Mouse (Mus musculus): Measurements from ENCODE around the gene Snap91.

The Snap91 gene

DNA sequence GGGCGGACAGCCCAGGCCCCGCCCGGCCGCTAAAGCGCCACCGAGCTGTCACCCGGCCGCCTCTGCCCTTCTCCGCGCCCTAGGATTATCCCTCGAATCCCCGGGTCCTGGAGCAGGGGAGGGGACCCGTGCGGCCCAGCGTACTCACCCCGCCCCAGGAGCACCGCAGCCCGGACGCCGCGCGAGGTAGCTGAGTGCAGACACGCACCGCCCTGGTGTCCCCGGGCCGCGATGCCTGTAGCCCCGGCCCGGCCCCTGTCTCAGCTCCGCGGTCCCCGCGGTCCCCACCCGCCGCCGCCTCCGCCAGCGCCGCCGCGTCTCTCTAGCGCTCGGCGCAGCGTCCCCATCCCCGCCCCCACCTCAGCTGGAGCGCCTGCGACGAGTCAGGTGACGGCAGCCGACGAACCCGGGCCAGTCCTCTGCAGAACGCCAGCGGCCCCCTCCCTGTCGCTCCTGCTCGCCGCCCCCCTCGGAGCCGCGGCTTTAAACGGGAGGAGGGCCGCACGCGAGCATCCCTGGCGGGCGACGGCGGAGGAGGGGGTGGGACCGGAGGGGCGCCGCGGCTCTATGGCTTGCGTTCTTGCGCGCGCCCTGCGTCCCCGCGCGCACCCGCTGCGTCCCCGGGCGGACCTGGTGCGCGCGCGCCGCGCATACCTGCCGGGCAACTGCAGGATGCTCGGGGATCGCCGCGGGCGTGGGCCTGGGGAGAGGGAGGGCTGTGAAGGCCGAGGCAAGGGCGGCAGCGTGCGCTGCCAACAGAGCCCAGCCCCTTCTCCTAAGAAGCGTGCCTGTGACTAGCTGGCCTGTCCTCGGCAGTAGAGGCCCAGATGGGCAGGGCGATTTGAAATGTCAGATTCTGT, at the start of gene Snap91:
Snap91 (minus strand) TSS at position 542 of the 860 bp plus-strand sequence.
- DNase-seq, result peak; percentile 1

DNA sequence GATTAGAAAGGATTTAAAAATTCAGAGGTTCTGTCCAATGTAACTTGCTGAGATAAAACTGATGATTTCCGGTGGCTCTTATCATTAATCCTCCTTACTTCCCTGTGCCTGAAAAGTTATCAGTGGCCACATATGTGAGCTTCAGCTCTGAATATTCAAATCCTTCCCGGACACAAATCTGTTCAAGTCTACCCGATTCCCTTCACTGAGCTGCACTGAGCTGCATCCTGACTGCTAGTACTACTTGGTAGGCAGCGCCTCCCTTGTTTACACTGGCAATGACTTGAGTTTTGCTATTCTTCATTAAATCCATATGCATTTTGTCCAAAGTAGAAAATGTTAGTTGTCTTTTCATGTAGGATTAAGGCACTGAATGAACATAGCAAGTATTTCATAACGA, 46.1 kb upstream of the Snap91 start:
- no peak for DNase-seq

DNA sequence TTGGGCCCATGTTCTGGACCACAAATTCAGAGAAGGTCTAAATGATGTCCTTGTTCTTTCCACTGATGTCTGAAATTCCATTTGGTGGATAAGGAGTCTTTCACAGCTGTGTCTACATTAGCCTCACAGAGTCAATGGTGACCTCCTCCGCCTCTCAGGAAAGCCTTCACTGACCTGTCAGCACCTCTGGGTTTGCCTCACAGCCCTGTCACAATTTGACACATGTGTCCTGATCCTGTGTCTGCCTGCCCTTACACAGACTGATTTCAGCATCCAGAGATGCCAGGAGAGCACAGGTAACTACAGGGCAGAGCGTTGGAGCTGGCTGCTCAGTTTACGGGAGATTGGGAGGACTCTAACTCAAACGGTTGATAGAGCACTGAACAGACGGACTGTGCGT, 45.2 kb upstream of the Snap91 start:
- DNase-seq, result no peak

DNA sequence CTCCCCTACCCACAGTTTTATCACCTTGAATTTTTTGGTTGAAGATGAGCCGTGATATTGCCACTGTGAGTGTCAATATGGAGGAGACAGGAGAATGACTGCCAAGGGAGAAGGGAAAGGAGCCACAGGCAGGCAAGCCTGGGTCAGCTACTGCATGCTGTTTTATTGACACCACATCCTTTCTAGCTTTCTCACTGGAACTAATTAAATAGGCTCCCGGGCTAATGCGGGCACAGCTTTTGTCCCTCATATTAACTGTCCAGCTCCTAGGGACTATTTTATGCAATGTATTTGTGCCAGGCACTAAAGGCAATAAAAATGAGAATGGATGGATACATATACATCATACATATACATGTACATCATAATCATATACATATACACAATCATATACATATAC, 42.0 kb upstream of the Snap91 start:
- DNase-seq, result no peak

DNA sequence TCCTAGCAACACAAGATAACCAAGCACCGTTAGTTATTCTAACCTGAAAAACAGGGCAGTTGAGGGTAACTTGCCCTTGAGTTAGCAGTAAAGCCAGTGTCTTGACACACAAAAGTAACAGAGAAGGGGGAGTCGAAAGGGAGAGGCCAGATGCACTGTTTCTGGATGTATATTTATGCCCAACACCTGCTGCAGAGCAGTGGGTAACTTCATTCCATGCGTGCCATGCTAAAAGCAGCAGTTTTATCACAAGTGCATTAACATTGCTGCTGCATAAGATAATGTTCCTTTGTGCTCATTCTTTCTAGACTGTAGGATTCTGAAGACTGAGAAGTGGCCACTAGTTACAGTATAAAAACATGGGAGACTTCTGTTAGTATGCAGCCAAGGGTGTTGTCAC, 36.1 kb upstream of the Snap91 start:
- DNase-seq, result no peak

DNA sequence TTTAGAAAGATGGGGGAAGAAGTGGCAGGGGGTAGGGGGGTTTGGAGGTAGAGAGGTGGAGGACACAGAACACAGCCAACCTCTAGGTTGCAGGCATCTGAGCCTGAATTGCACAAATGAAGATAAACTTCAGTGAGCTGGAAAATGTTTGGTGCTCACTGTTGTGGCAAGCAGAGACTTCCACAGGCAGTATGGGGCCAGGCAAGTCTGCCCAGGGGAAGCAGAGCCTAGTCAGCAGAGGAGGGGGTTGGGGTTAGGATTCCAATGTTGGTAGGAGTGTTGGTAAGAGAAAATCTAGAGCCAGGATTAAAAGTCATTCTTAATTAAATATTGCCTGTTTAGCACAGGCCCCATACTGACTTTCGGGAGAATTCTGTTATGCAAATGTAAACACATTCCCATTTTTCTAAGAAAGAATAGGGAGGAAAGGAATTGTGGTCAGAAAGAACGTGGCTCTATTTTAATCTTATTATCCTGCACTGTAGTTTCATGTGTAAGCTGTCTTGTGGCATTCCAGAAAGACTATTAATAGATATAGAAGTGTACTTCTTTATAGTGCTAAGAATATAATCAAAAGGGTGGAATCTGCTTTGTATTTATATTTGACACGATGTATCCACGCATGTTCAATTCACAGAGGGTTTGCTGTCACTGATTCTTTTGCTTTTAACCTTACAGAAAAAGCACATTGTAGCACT, 19.2 kb upstream of the Snap91 start:
- DNase-seq, result no peak

DNA sequence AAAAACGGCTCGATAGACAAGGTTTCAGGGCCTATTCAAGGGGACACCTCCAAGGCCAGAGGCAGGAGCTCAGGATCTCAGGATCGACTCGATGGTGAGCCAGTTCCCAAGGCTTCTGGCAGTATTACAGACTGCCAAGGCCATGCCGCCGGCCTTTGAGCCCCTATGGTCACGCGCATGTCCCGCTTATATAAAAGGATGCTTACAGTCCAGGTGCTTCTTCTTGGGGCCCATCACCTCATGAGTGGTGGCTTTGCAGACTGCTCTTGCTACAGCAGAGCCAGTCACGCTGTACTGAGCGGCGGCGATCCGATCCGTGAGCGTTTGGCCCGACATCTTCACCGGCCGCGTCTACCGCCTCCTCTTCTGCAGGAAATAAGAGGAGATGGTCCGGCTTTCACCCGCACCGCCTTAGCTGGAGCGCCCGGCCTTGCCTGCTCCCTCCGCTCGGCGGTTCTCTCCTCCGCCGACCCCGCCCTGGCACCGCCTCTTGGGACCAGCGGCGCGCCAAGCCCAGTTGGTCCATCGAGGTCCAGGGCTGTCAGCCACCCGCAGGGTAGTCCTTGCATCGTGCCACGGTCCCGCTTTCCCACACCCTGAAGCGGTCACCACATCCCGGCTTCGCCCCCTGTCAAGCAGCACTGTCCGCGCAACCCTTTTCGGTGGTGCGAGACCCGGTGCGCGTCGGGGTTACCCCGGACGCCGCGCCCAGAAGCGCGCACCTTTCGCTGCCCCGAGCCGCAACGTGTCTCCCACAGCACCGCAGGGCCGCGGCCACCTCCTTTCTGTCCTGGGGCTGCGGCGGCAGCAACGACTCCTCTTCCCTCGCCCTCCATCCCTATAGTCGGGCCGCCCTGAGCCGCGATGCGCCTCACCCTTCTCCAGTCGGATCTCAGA, 990 bp downstream of the Snap91 start:
- DNase-seq, result no peak

DNA sequence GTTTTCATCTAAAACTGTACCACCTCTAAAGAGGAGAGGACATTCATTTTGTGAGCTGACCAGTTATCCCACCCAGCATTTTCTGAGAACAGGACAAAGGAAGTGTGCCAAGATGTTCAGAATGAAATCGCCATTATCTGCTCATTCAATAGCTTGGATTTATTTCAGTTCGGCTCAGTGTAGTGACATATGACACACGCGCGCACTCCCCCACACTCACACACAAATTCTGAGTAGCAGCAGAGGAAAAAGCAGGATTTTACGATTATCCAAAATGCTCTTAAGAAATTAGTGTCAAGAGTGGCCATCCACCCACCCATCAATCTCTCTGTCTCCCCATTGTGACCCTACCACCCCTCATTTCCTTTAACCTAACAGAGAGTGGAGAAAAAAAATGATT, 1.7 kb downstream of the Snap91 start:
- DNase-seq, result no peak

DNA sequence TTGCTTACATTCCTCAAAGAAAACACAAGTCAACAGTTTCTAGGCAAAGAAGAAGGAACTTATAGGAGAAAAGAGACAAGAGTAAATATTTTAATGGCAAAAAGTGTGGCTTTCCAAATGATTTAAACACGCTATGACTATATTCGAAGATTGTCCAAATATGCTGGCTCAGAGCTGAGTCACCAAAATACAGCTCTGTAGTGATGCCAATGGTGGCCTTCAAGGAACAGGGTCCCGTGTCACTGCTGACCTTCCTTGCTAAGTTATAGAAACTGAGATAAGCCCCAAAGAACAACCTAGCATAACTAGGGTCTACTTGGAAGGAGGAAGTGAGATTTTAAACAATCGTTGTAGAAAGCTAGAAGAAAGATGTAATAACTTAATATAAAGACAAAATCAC, 6.8 kb downstream of the Snap91 start:
- DNase-seq, result no peak

DNA sequence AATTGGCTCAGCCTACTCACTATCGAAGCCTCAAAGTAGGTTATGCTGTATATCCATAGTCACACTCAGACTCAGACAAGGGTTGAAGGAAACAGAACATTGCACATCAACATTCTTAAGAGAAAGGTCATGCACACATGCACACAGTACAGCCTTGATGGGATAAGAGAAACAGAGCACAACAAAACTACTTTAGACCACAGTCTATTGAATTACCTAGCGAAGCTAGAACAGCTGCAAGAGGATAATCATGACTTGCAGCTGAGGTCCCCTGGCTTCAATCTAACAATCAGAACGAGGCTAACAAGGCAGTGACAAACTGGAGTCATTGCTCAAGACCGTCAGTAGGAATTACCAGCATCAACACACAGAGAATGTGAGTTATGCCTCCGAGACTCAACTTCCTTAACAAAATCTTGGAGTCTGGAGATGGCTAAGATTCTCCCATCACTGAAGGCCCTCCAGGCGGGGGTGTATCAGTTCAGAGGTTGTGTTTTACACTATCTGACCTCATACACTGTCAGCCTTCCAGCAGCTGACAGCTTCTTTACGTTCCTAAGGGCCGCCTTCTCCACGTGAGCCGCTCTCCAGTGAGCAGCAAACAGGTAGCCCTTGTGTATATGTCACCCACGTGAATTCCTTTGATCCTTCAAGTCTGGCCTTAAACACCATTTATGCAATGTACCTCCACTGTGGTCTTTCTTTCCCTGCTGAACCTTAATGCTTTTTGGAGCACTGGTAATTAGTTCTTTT, 10.7 kb downstream of the Snap91 start:
- no peak for DNase-seq

DNA sequence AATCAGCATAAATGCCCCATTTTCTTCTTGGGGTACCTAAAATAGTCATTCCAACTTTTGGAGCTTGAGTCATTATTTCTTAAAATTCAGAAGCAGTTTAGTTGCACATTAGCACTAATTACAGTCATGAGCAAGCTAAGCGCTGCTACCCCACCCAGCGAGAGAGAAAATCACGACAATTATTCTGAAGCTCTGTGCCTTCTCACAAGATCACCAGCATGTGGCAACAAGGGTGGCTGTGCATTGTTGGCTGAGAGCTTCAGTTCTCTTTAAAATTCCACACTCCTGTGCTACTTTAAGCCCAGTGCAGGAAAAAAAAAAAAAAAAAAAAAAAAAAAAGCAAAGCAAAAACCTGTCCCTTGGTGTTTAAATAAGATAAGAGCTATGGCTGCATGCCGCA, 22.4 kb downstream of the Snap91 start:
- DNase-seq, result no peak

DNA sequence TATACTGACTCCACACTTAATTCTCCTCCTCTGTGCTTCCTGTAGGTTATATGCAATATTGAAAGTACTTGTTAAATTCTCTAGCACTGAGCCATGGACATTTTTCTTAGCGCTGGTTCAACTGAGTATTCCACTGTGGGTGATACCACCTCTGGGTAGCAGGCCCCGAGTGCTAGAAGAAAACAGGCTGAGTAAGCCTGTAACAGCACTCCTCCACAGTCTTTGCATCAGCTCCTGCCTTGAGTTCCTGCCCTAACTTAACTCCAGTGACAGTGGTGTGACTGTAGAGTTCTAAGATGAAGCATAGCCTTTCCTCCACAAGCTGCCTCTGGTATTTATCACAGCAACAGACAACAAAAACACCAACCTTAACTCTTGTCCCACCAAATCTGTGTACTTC, 22.8 kb downstream of the Snap91 start:
- no peak for DNase-seq

DNA sequence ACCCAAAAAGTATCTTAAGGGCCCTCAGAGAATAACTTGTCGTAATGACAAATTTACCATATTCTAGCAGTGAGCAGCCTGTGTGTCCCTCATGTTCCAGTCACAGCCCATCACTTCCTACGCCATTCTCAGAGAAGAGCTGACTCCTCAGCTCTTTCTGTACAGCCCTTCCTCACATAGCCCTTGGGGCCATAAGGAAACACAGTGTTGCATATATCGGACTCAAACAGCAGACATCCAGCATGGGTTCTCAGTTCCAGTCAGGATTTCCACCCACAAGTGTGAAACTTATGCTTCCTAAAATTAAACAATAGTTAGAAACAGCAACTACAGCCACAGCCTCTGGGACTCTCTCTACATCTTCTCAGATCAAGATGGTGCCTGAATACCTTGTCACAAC, 27.6 kb downstream of the Snap91 start:
- no peak for DNase-seq

DNA sequence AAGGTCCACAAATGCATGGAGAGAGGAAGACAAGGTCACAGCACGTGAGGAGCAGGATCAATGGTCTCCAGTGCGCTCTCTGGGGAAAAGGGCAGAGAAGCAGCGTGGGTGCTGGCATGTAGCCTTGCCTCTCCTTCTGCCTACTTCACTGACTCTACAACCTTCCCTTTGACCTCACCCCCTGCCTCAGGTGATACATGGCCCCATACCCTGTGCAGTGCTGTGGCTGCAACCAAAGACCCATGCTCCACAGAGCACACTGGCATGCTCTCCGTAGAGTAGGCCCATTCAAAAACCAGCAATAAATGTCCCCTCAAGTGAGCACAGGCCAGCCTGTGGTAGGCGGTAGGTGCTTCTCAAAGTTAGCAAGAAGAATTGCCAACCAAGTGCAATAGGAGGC, 28.8 kb downstream of the Snap91 start:
- DNase-seq, result no peak

DNA sequence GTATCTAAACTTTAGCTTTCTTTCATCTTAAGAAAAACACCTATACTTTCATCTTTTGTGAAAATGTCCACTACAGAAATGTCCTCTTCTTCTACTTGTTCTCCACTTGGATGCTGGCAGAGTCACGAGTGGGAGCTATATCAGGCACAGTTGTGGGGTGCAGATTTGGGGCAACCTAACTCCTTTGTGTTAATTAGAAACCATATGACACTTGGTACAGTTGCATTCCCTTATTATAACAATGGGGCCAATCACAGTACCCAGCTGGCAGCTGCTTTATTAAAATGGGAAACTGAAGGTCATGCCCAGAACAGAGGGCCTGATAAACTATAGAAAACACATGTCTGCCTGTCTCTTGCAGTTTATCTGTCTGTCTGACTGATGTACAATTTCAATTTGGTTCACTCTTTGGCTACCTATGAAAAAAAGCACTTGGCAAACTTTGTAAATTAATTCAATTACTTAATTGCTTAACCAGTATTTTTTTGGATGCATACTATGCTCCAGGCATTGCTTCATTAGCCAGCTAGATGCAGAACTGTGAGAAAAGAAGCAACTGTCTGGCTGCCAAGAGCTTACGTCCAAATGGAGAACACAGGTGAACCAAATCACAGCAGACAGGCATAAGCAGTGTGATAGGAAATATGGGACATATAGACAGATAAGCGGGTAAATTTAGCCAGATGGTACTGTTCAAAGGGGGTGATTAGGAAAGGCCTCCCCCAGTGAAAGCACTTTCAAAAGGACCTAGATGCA, 29.8 kb downstream of the Snap91 start:
- DNase-seq, result no peak

DNA sequence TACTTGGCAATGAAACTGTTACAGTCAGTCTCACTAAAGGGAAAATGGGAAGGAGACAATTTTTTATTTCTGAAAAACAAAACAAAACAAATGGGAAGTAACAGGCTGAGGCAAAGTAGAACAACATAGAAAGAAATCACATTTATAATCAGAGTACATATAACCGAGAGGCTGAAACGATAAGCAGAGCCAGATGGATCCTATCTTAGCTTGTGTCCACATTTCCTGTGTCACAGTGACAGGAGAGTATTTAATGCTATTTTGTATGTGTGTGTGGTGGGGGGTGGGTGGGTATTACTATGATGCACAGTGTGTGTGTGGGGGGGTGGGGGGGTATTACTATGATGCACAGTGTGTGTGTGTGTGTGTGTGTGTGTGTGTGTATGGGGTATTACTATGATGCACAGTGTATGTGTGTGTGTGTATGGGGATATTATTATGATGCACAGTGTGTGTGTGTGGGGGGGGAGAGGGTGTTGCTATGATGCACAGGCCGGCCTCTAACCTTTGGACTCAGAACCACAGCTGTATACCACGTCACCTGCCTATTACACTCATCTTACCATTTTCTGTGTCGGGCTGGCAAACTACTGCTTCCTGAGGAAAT, 36.6 kb downstream of the Snap91 start:
- no peak for DNase-seq

DNA sequence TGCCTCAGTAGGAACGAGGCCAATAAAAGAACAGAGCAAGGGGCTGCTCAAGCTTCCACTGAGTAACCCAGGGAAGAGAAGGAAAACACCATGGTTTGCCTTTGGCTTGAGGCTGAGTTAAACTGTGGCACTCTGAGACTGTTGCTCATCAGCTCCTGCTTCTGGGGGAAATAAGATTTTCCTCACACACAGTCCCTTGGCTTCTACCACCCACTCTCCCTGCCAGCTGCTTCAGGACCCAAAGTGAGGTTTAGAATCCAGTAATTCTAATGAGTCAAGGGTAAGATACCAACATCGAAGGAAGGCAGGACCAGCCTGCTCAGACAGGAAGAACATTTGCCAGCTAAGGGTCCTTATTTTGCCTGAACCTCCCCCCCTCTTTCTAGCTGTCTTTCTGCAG, 50.7 kb downstream of the Snap91 start:
- no peak for DNase-seq

DNA sequence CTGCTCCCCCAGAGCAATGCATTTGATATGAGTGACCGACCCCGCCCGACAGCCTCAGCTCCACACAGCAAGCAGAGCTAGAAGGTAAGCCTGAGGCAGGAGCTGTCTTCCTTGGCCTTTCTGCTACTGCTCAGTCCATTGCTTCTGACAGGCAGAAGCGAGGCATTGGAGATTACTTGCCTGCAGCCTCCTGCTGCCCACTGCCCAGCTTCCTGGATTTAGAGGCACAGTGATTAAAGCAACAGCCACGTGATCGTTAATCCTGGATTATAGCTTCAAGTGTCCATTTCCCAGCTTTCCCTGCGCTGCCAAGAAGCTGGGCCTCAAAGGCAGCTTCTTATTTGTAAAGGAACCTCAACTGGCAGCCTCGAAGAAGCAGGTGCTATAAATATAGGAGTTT, 51.4 kb downstream of the Snap91 start:
- DNase-seq, result no peak

DNA sequence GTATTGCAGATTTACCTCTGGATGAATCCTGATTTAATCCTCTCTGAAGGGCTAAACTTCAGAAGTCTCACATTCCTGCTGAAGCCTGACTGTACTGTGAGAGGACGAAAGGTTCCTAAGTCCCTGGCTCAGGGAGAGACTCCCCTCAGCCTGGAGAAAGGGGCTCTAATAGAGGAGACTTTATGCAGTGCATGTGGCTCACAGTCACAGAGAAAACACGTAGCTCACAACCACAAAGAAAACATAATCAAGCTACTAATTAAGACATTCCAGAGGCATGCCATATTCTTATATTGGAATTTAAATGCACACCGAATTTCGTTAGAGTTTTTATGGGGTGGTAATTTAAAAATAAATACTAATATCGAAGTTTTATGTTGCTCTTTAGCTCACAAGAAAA, 61.1 kb downstream of the Snap91 start:
- DNase-seq, result no peak

DNA sequence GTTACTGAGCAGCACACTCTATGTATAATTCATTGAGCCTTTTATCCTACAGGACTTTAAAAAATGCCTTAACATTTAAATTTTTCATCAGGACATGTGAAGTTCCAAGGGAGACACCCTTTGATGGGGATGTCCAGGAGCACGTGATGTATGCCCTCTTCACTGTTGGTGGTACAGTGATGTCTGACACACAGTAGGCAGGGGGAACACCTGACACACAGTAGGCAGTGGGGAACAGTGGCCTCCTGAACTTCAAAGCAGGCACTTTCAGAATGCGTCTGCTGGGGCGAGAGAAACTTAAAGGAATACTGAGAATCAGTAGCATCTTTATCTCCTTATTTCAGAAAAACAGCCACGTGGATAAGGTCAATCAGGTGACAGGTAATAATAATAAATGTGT, 62.8 kb downstream of the Snap91 start:
- DNase-seq, result no peak

DNA sequence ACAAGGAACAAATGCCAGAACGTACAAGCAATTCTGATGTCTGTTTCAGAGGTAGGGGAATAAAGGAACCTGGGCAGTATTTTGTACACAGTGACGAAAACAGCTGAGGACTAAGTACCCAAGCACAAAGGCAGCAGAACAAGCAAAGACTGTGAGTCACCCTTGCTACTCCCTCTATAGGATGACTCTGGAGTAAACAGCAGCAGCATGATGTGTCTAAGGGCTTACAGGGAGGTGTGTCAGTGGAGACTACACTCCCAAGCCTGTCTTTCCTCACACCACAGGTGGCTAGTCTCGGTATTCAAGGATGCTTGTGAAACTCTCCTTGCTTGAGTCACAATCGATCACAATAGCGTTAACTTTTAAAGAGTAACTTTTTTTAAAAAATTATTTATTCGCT, 66.1 kb downstream of the Snap91 start:
- DNase-seq, result no peak

DNA sequence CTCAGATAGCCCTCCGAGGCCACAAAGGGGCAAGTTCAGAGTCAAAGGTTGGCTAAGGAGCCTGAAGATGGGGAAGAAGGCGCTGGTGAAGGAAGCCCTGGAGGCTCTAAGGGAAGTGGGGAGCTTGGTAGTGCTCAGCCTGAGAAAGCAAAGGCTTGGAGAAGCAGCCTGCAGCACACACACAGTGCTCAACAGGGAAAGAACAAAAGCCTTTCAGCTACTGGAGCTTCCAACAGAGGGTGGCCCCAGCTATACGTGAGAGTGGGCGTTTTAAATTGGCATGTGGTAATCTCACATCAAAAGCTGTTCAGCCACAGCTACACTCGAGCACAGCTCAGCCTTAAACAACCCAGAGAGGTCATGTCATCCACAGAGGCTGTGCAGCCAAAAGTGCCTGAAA, 67.1 kb downstream of the Snap91 start:
- no peak for DNase-seq
